Mouse (Mus musculus) lung, adult 2 months (tissue): ENCODE data around the gene 4833420G17Rik.
"Not testable (repeated sequence)": the region's sequence is repeated elsewhere in the genome, so short reads cannot be mapped to it uniquely, and the experiment has no call there.

ENCODE experiments used
- CTCF ChIP-seq: fragments of 200-500 bp; IDR thresholded peaks from 2 replicates; pipeline ENCODE4 v1.5.1; 2011; ENCODE audit warnings: mild to moderate bottlenecking, low read length, control low read depth; ENCODE audit not compliant: insufficient read depth
- POLR2A ChIP-seq: fragments of 200-500 bp; IDR thresholded peaks from 2 replicates; pipeline ENCODE4 v1.6.1; 2011; ENCODE audit warnings: low read depth, mild to moderate bottlenecking, control low read depth, low read length, borderline replicate concordance; ENCODE audit errors: extremely low read depth

DNA sequence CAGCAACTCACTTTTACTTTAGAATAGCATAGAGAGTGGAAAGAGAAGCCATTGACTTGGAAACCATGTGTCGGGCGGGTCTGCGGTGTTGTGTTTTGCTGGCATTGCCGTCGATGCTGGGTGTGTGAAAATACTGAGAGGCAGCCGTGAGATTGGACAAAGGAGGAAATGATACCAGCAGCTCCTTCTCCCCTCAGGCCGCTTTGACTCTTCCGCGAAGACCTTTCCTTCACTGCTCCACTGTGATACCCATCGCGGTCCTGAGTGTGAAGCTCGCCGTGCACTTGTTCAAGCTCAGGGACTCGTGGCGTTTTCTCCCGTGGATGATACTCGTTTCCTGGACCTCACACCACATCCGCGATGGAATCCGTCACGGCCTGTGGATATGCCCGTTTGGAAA, 32.4 kb downstream of the 4833420G17Rik start:
- not testable (repeated sequence) for TF ChIP-seq CTCF, POLR2A
